Mouse (Mus musculus): ENCODE results near the gene Itpr2. TPM values are rescaled to one million over a fixed set of nuclear protein-coding genes. Genes with fewer than 3 reads are reported as not detected.

Gene Itpr2
- polyA plus RNA-seq, 1 experiment from 2014 or later = 6.1 TPM

DNA sequence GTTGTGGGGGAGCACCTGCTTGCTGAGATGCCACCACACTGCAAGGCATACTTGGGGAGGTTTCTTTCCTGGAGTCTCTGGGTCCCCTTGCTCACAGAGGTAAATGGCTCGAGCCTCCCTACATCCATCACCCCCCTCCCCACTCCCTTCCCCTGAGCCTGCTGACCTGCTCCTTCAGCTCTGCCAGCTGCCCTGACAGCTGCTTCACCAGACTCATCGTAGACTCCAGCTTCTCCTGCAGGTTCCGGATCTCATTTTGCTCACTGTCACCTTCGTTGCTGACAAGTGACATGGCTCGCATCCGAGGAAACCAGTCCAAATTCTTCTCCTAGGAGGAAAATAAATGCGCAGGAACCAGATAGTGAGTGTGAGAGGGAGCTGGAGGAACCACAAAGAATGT, 389.8 kb downstream of the Itpr2 start:
- no peak overlapping the region for H3K4me3 ChIP-seq (ENCODE audit: low read depth, low read length)
- no peak overlapping the region for H3K9ac ChIP-seq (replicated peaks; ENCODE audit: low read depth, low read length)
- no peaks in the 10 kb centered on the region for H3K36me3 ChIP-seq (ENCODE audit: control insufficient read depth, insufficient read depth, low read length)
- 49% methylated on average over 7 of the region's 7 CpGs for WGBS
- peak; percentile 61; the same call in 1 of the 2 replicates for ATAC-seq (ENCODE audit: low read depth)
- H3K9me3 ChIP-seq (ENCODE audit: control insufficient read depth, low read length) = no peaks in the 10 kb centered on the region
- no peak overlapping the region for H3K4me2 ChIP-seq (ENCODE audit: low read depth, low read length)
- peaks cover 6% of the 10 kb centered on the region; the same call in 1 of the 2 replicates for H3K4me1 ChIP-seq (ENCODE audit: control insufficient read depth, insufficient read depth, low read length)
- peak overlapping the region; percentile 60 for H3K27ac ChIP-seq (ENCODE audit: low read depth, low read length)
- H3K27me3 ChIP-seq (ENCODE audit: control insufficient read depth, insufficient read depth, low read length) = no peaks in the 10 kb centered on the region

DNA sequence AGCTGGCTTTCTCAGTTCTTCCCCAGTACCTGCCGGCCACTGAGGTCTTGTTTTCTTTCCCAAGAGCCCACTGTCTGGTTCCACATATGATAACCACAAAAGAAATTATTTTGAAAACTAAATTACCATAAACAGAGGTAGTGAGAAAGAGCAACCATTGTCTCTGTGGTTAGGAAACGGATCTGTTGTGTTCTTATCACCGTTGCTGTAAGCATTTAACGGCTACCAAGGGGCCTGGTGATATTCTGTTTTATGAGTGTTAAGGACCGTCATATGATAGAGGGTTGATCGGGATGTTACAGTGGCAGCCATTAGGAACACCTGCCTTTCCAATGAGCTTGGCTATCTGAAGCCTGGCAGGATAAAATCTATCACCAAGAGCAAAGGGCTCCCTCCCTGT, 390.2 kb downstream of the Itpr2 start:
- Histone ChIP-seq H3K9ac (replicated peaks; ENCODE audit: low read depth, low read length) (no peak overlapping the region), H3K27ac (ENCODE audit: low read depth, low read length) (peak overlapping the region; percentile 60), H3K9me3 (ENCODE audit: control insufficient read depth, low read length) (no peaks in the 10 kb centered on the region), H3K27me3 (ENCODE audit: control insufficient read depth, insufficient read depth, low read length) (no peaks in the 10 kb centered on the region), H3K36me3 (ENCODE audit: control insufficient read depth, insufficient read depth, low read length) (no peaks in the 10 kb centered on the region), H3K4me2 (ENCODE audit: low read depth, low read length) (no peak overlapping the region), H3K4me3 (ENCODE audit: low read depth, low read length) (no peak overlapping the region), H3K4me1 (ENCODE audit: control insufficient read depth, insufficient read depth, low read length) (peaks cover 6% of the 10 kb centered on the region; the same call in 1 of the 2 replicates)
- WGBS = 29% methylated on average over 6 of the region's 6 CpGs
- ATAC-seq (ENCODE audit: low read depth) = peak; percentile 60

DNA sequence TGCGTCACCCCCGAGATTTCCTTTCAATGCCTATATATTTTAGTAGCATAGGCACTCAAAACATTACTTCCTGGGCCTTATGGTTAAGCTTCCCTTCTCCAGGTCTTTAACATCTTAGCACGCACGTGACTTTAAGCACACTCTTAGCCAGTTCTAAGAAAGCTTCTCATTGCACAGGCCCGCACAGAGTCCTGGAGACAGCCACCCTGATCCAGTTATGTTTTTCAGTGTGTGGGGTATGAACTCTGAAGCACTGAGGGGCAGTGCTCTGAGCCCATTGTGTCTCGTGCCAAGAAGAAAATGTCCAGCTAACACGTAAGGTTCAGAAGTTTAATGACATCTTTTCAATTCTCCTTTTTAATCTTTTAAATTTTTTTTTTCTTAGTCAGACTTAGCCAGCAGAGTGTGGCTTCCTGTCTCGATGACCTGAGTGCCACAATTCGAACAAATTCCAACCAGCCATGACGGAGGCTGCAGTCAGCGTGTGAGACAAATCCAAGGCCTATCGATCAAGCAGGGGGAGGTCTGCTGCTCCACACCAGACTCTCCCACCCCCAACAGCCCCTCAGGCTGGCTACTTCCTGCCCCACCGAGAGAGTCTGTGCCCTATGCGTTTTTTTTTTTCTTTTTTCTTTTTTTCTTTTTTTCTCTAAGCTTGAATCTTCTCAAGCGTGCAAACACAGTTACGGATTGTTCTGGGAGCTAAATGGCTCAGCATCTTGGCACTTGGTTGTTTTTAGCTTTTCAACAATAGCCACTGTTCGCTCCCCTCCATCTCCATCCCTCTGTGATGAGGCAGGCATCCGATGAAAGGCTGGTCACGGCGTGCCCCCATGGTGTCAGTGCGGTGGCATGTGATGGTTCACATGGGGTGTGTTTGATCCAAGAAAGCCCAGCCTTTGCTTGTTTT, 390.9 kb downstream of the Itpr2 start:
- Histone ChIP-seq H3K4me1 (ENCODE audit: control insufficient read depth, insufficient read depth, low read length) (peaks cover 6% of the 10 kb centered on the region; the same call in 1 of the 2 replicates), H3K4me3 (ENCODE audit: low read depth, low read length) (no peak overlapping the region), H3K9ac (replicated peaks; ENCODE audit: low read depth, low read length) (no peak overlapping the region), H3K9me3 (ENCODE audit: control insufficient read depth, low read length) (no peaks in the 10 kb centered on the region), H3K27me3 (ENCODE audit: control insufficient read depth, insufficient read depth, low read length) (no peaks in the 10 kb centered on the region), H3K27ac (ENCODE audit: low read depth, low read length) (peak overlapping the region; percentile 60), H3K36me3 (ENCODE audit: control insufficient read depth, insufficient read depth, low read length) (no peaks in the 10 kb centered on the region), H3K4me2 (ENCODE audit: low read depth, low read length) (no peak overlapping the region)
- ATAC-seq (ENCODE audit: low read depth) = peak; percentile 68
- WGBS = 27% methylated on average over 21 of the region's 21 CpGs

DNA sequence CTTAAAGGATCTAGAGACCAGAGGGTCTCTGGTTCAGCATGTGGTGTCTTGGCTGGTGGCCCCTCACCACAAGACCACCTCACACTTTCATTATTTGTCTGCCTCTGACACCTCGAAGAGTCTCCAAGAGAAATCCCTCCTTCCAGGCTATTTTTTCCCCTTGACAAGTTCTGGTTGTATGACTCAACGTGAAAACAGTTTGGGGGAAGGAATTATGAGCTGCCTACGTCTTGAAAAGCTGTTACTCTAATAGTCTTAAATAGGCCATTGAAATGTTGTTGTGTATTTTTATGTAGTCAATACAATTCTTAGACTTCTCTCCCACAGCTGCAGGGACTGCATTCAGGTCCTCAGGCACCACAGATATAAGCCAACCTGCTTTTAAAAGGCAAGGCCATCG, 391.6 kb downstream of the Itpr2 start:
- ATAC-seq (ENCODE audit: low read depth) = no peak
- no peak overlapping the region for H3K4me2 ChIP-seq (ENCODE audit: low read depth, low read length)
- H3K9me3 ChIP-seq (ENCODE audit: control insufficient read depth, low read length) = no peaks in the 10 kb centered on the region
- WGBS = 41% methylated on average over 4 of the region's 4 CpGs
- H3K4me1 ChIP-seq (ENCODE audit: control insufficient read depth, insufficient read depth, low read length) = peaks cover 6% of the 10 kb centered on the region; the same call in 1 of the 2 replicates
- H3K9ac ChIP-seq (replicated peaks; ENCODE audit: low read depth, low read length) = no peak overlapping the region
- H3K27me3 ChIP-seq (ENCODE audit: control insufficient read depth, insufficient read depth, low read length) = no peaks in the 10 kb centered on the region
- H3K36me3 ChIP-seq (ENCODE audit: control insufficient read depth, insufficient read depth, low read length) = no peaks in the 10 kb centered on the region
- H3K4me3 ChIP-seq (ENCODE audit: low read depth, low read length) = no peak overlapping the region
- H3K27ac ChIP-seq (ENCODE audit: low read depth, low read length) = no peak overlapping the region

DNA sequence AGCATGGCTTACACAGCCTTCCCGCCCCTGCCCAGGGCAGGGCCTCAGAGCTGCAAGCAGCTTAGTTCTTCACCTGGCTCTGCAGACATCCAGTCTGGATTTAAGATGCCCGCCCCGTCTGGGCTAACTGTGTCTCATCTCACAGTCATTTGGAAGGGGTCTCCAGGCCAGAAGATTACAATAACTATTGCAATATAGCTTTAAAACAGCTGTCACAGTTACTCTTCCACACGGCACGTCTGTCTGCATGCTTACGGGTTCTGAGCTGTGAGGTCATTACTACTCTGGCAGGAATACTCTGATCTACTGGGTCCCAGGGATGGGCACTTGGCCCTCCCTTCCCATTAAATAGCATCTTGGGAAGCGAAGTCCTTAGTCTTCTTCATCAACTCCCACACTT, 393.3 kb downstream of the Itpr2 start:
- no peaks in the 10 kb centered on the region for H3K36me3 ChIP-seq (ENCODE audit: control insufficient read depth, insufficient read depth, low read length)
- WGBS = 81% methylated on average over 7 of the region's 7 CpGs

DNA sequence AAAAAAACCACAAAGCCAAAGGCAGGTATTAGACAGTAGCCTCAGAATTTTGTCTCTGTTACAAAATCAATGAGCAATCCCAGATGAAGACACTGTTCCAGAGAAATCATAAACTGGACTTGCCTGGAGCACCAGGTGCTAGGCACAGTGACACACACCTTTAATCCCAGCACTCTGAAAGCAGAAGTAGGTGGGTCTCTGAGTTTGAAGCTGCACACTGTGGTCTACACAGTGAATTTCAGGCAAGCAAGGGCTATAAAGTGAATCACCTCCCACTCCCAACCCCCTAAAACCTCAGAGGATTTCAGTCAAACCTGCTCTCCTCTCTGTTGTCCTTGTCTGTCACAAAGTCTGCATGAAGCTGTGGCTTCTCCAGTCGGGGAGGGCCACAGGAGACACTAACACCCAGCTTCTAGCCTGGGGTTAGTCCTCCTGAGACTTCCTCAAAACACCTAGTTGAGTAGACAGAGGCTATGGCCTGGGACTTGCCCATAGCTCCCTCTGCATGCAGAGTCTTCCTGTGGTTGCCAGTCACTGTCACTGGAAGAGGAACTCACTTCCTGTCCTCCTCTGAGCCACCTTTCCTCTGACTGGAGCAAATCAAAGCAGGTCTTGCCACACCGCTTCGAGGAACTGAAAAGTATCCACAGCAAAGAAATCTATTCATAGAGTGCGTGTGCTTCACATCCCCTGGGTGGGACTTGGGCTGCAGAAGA, 394.7 kb downstream of the Itpr2 start:
- WGBS = 89% methylated on average over 4 of the region's 4 CpGs
- no peaks in the 10 kb centered on the region for H3K27me3 ChIP-seq (ENCODE audit: control insufficient read depth, insufficient read depth, low read length)
- no peak overlapping the region for H3K4me2 ChIP-seq (ENCODE audit: low read depth, low read length)
- ATAC-seq (ENCODE audit: low read depth) = no peak
- no peaks in the 10 kb centered on the region for H3K9me3 ChIP-seq (ENCODE audit: control insufficient read depth, low read length)
- H3K27ac ChIP-seq (ENCODE audit: low read depth, low read length) = no peak overlapping the region
- H3K9ac ChIP-seq (replicated peaks; ENCODE audit: low read depth, low read length) = no peak overlapping the region
- no peak overlapping the region for H3K4me3 ChIP-seq (ENCODE audit: low read depth, low read length)
- no peaks in the 10 kb centered on the region for H3K36me3 ChIP-seq (ENCODE audit: control insufficient read depth, insufficient read depth, low read length)
- peaks cover 6% of the 10 kb centered on the region; the same call in 1 of the 2 replicates for H3K4me1 ChIP-seq (ENCODE audit: control insufficient read depth, insufficient read depth, low read length)

More for the DNA sequence above, 393.3 kb downstream of the Itpr2 start:
- Histone ChIP-seq H3K27me3 (ENCODE audit: control insufficient read depth, insufficient read depth, low read length) (no peaks in the 10 kb centered on the region), H3K9me3 (ENCODE audit: control insufficient read depth, low read length) (no peaks in the 10 kb centered on the region), H3K4me3 (ENCODE audit: low read depth, low read length) (no peak overlapping the region), H3K4me2 (ENCODE audit: low read depth, low read length) (no peak overlapping the region), H3K27ac (ENCODE audit: low read depth, low read length) (no peak overlapping the region), H3K4me1 (ENCODE audit: control insufficient read depth, insufficient read depth, low read length) (peaks cover 6% of the 10 kb centered on the region; the same call in 1 of the 2 replicates), H3K9ac (replicated peaks; ENCODE audit: low read depth, low read length) (no peak overlapping the region)
- no peak for ATAC-seq (ENCODE audit: low read depth)

DNA sequence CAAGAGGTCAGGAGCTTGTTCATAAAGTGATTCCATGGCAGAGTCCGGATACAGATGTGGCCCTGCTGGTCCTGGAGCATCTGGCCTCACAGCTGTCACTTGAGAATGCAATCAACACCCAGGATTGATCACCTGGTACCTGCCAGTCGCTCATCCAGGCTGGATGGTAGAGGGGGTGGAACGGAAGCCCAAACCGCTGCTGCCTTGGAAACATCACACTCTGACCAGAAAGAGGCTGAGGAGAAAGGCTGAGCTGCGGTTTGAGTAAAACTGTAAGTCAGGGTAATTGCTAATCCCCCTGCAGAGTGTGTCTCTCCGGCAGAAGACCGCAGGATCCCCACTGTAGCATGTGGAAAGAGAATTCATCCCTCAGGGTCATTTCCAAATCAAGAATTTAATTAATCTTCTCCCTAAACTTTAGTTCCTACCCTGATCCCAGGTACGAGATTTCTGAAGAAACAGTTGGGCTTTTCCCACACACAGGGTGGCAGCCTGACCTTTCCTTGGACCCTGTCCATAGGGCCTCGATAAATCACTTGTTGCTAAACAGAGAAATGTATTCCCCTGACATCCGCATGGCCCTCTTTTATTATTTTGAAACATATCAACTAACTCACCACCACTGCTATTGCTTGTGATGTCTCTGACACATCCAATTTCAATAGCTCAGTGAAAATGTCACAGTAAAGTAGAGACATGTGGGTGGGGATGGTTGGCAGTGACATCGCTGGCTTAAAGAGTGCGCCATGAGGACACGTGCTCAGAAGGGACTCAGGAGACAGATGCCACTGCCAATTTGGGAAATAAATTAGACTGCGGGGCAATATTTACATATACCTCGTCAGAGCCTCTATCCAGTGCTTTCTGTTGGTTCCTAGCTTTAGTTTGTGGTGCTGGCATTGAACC, 418.7 kb downstream of the Itpr2 start:
- Histone ChIP-seq H3K27me3 (ENCODE audit: control insufficient read depth, insufficient read depth, low read length) (no peaks in the 10 kb centered on the region), H3K9ac (replicated peaks; ENCODE audit: low read depth, low read length) (no peak overlapping the region), H3K4me1 (ENCODE audit: control insufficient read depth, insufficient read depth, low read length) (no peaks in the 10 kb centered on the region), H3K9me3 (ENCODE audit: control insufficient read depth, low read length) (no peaks in the 10 kb centered on the region; the same call in 1 of the 2 replicates), H3K4me3 (ENCODE audit: low read depth, low read length) (no peak overlapping the region), H3K27ac (ENCODE audit: low read depth, low read length) (no peak overlapping the region), H3K4me2 (ENCODE audit: low read depth, low read length) (no peak overlapping the region), H3K36me3 (ENCODE audit: control insufficient read depth, insufficient read depth, low read length) (no peaks in the 10 kb centered on the region)
- 71% methylated on average over 15 of the region's 15 CpGs for WGBS
- ATAC-seq (ENCODE audit: low read depth) = no peak

DNA sequence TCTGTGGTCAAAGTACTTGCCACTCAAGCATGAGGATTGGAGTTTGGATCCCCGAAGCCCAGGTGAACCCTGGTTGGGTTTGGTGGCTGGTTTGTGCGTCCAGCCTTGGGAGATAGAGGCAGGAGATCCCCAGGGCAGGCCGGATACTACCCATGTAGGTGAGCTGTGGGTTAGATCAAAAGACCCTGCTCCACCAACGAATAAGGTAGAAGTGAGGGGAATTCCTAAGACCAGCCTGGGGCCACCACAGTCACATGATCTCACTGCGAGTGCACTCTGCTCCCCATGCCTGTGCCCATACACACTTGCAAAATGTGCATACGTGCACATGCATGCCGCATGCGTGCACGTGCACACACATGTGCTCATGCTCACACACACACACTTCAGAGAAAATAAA, 419.5 kb downstream of the Itpr2 start:
- Histone ChIP-seq H3K9me3 (ENCODE audit: control insufficient read depth, low read length) (no peaks in the 10 kb centered on the region; the same call in 1 of the 2 replicates), H3K27me3 (ENCODE audit: control insufficient read depth, insufficient read depth, low read length) (no peaks in the 10 kb centered on the region), H3K27ac (ENCODE audit: low read depth, low read length) (no peak overlapping the region), H3K4me3 (ENCODE audit: low read depth, low read length) (no peak overlapping the region), H3K4me2 (ENCODE audit: low read depth, low read length) (no peak overlapping the region), H3K4me1 (ENCODE audit: control insufficient read depth, insufficient read depth, low read length) (no peaks in the 10 kb centered on the region), H3K36me3 (ENCODE audit: control insufficient read depth, insufficient read depth, low read length) (no peaks in the 10 kb centered on the region), H3K9ac (replicated peaks; ENCODE audit: low read depth, low read length) (no peak overlapping the region)
- 94% methylated on average over 9 of the region's 9 CpGs for WGBS
- ATAC-seq (ENCODE audit: low read depth) = no peak

All from neural tube, embryonic 14.5 days (tissue).